Mouse (Mus musculus) c-Kit-positive CD71-positive TER-119-negative erythroid progenitor cells, embryonic 14.5 days (primary cell): ENCODE measurements around the gene Ltbp1.

Source experiments
- DNase-seq: peaks from one replicate; pipeline ENCODE4 v3.0.0-alpha.2; 2013; ENCODE audit warnings: low read depth

Gene Ltbp1

DNA sequence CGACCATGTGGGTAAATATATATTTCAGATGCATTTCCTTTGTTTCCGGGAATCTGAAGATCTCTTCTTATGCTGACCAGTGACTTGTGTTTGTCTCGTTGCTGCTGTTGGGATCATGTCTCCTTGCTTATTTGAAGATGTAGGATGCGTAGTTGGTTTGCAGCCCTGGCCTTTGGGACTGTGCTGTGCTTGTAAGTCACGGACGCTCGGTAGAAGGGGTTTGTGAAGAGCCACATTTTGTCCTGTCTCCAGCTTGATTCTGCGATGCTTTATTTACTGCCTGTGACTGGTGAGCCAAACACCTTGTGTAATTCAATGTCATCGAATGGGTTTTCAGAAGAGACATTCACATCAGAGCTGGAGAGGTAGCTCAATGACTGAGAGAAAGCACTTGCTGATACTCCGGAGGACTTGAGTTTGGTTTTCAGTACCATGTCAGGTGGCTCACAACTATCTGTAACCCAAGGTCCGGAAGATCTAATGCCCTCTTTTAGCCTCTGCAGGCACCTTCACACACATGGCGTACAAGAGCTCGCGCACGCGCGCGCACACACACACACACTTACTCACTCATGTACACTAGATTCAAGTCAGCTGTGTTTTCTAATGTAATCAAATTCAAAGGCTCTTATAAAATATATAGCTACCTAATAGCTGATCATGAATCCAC is 362.3 kb downstream of the Ltbp1 start:
- DNase-seq = no peak

DNA sequence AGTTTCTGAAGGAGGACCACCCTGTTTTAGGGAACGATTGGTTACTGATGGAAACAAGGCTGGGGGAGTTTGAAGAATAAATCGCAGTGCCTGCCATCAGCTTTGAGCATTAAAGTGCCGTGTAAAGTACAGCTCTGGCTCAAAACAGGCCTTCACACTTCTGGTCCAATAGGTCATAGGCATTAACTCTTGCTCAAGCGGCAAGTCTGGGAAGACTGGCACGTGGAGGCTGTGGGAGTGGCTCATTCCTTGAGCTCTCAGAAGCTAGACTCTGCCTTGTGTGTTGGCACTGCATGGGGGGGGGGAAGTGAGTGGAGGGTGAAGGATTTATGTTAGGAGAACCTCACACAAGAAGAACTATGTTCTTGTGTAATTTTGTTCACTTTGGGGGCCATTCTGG is 363.2 kb downstream of the Ltbp1 start:
- no peak for DNase-seq

DNA sequence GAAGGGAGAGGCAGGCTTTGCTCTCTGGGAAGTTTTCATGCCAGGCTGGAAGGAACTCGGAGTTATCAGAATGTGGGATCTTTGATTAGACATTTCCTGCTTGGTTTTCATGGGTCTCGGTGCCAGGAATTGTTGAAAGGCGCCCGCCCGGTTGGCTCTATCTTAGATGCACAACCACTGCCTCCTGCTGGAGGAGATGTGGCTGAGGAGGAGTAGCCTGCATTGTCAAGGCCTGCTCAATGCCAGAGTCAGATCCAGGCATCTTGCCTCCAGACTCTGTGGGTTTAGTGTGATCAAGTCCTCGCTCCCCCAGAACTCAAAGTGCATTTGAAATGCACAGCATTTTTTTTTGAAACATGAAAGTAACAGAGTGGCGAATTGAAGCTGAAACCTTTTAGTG is 364.0 kb downstream of the Ltbp1 start:
- no peak for DNase-seq

GRCm38 (mm10) chr17:75370120-75370519 is 364.8 kb downstream of the Ltbp1 start:
- peak; percentile 40 for DNase-seq

DNA sequence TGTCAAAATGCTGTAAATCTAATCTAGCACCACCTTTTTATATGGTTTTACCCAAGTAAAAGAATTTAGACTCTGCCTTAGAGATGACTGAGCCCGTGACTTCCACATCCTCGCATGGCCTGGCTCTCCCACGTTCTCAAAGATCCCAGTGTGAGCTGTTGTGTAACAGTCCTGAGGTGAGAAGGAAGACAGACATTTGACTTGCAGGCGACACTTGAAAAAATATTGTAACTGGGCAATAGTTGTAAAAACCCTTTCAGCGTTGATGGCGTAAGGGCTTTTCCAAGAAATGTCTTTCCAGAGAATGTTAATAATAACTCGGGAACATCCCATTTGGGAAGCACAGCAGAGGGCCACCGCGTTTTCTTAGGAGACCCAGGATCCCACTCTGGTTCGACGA is 366.3 kb downstream of the Ltbp1 start:
- DNase-seq = no peak

DNA sequence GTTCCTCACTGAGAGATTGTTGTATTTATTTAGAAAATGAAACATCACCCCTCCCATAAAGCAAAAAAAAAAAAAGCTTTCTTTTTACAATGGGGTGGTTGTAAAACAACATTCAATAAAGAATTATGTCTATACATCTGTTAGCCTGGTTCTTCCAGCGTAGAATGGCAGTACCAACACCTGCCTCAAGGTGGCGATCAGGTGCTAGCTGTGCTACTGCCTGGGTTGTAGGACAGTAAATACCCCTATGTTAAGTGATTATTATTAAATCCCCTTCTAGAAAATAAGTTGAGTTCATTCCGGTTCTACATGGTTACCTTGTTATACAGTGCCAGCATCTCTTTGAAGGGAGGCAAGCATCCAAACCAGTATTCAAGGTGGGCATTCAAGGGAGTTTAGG is 367.0 kb downstream of the Ltbp1 start:
- peak; percentile 28 for DNase-seq

DNA sequence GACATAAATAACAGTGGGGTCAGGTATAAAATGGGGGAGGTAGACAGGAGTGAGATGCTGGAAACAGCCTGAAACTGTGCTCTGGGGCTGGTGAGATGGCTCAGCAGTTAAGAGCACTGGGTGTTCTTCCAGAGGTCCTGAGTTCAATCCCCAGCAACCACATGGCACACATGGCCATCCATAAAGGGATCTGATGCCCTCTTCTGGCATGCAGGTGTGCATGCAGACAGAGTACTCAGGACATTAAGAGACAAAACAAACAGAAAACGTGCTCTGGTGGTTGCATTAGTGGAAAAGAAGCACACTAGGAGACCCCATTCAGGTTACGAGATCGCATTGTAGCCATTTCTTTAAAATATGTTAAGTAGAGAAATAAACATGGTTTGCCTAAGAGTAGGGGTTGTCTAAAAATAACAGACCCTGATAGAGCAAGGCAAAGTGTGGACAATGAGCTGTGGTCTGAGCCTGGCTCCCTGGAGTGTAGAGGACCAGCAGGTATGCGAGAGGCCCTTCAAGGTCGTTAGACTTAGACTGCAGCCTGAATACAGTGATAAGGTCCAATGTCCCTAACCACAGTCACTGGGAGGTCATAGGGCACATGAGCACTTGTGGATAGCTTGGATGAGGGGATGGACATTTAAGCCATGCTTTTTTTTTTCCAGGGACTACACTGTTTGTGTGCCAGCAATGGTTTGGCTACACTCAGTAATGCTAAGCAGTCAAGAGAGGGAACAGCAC is 369.1 kb downstream of the Ltbp1 start:
- no peak for DNase-seq

DNA sequence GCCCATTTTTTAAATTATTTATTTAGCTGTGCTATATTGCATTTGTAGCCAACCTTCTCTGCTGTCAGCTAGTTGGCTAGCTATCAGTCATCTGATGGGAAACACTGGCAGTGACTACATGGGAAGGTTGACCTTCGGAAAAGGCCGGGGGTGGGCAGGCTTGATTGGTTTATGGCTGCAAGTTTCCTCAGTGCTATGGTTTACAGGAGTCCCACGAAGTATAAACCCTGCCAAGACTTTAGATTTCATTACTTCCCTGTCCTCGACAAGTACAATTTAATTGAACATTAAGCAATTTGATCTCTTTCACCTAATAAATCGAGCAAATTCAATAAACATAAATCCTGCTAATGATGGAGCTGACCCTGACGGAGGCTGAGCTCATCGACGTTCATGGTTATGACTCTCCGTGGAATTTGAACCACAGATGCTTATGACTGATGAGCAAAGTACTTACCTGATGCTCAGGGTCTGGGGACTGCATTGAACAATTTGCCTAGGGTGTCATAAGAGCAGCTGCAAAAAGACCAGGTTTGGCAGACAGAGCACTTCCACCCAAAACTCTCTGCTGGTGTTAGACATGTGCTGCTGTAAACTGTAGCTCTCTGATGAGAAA is 373.0 kb downstream of the Ltbp1 start:
- no peak for DNase-seq

- no peak for DNase-seq
Measured at GRCm38 (mm10) chr17:75380167-75380566, 374.8 kb downstream of the Ltbp1 start.

DNA sequence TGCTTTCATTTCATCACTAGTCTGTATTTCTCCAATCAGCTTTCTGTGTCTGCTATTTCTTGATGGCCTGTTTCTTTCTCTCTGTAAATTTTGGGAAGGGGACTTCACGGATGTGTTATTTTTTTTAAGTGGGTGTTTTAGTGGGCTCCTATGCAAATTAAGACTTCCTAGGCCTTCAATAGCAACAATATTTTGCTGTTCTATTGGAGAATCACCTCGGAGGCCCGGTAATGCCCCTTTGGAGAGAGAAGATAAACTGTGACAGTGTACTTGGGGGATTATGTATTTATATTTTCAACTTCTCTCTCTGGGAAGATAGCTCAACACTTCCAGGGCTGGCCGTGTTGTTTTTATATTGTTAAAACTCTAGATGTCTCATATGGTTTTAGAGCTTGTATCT is 383.0 kb downstream of the Ltbp1 start:
- DNase-seq = no peak

GRCm38 (mm10) chr17:75390142-75390541 is 384.8 kb downstream of the Ltbp1 start:
- no peak for DNase-seq

GRCm38 (mm10) chr17:75391429-75392192 is 386.2 kb downstream of the Ltbp1 start:
- no peak for DNase-seq

- no peak for DNase-seq
Measured at GRCm38 (mm10) chr17:75406405-75406804, 401.0 kb downstream of the Ltbp1 start.

GRCm38 (mm10) chr17:75416861-75417260 is 411.5 kb downstream of the Ltbp1 start:
- DNase-seq = no peak

GRCm38 (mm10) chr17:75434152-75434551 is 428.8 kb downstream of the Ltbp1 start:
- no peak for DNase-seq

DNA sequence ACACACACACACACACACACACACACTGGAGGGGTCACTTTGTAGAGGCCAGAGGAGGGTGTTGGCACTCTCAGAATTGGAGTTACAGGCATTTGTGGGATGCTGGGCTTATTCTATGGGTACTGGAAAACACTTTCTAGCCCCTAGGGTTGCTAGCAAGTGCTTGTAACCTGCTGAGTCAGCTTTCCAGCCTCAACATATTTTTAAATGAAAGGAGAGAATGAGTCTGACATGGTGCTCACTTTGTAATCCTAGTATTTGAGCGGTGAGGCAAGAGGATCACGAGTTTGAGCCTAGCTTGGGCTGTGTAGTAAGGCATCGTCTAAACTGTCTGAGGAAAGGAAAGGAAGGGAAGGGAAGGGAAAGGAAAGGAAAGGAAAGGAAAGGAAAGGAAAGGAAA is 429.5 kb downstream of the Ltbp1 start:
- no peak for DNase-seq

GRCm38 (mm10) chr17:75435599-75435998 is 430.2 kb downstream of the Ltbp1 start, which contains the start of gene Rasgrp3:
TSS of gene Rasgrp3 (plus strand) at chr17:75435896.
- no peak for DNase-seq

- no peak for DNase-seq
Measured at GRCm38 (mm10) chr17:75436095-75436494, 430.7 kb downstream of the Ltbp1 start.

DNA sequence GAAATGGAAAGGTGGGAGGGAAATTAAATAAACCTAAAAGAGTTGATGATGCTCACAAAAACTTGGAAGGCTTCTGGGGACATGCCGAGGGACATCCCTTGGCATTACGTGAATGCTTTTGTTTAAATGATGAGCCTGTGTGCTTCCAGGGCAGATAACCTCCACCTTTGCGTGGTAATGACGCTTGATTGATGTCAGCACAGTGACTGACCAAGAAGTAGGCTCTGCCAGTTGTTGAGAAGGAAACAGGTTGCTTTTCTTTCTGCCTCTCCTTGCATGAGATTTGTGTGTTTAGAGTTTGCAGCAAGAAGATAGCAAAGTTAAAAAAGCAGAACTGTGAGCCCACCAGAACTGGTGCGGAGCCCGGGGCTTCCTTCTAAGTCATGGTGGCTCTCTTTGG is 431.5 kb downstream of the Ltbp1 start:
- no peak for DNase-seq

DNA sequence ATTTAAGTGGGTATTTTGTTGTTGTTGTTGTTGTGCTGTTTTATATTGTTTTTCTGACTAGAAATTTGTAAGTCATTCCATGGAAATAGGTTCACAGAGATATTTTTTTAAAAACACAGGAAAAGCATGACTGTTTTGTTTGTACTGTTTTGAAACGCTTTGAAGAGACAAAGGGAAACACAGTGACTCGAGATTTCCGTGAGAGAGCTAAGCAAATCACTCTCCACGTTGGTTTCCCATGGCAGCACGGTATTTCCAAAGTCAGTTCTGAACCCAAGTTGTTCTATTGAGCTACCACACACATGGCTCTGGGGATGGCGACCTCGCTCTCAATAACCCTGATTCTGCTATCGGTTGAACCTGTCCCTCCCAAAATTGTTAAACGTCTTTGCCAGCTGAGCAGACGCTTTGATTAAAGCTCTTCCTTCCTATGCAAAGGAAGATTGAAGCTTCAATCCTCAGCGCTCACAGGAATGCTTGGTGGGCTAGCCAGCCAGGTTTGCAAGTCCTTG is 431.9 kb downstream of the Ltbp1 start:
- no peak for DNase-seq

- DNase-seq = no peak
Measured at GRCm38 (mm10) chr17:75438162-75438561, 432.8 kb downstream of the Ltbp1 start.

DNA sequence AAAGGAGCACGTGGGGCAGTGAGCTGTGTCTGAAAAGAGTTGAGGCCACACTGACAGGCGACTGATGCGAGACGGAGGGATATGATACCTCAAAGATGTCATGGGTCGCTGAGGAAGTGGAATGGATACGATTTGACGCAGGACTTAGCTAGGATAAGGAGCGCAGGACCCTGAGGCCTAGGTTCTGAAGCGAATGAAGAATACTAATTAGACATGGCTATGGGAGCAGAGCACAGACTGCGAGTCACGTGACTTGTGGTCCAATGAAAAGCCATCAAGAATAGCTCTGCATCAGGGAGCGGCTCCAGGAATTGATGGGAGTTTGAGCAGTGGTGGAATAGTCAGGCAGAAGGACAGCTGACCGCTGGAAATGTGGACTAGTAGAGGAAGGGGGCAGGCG is 433.7 kb downstream of the Ltbp1 start:
- DNase-seq = no peak
